Comparison of ENCODE assay signal across 9 mouse cellular contexts in the genomic region with DNA sequence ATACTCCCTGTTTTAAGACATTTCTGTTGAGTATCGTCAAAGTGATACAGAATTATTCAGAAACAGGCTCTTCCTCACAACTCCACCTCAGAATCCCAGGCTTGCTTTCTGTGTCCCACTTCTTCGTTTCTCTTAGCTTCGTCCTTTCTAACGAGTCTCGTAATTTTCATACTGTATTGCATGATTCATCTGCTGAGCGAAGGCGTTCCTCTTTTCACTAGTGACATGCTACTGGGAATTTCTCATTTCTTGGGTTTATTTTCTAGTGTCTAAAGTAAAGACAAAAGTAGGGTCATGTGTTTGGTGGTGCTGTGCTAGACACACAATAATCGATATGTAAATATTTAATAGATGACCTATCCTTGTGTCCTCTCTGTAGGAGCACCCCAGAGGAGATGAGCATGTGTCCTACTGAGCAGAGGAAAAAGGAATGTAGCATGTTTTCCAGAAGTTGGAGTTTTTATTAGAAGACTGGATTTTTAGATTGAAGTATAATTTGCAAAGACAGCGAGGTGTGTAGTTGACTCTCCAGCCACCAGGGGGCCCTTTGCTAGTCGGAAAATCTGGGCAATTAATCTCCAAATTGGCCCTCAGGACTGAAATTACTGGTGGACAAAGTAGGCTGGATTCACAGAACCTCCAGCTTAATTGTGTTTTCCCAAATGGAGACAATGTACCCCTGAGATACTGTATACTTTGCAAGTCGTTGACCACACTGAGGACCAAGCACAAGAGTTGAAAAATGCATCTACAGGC. TPM values are rescaled to one million over a fixed set of nuclear protein-coding genes. Genes with fewer than 3 reads are reported as not detected.
DNase-seq lines count a peak whose midpoint lies in the region; ATAC-seq and TF ChIP-seq lines count a peak whose summit lies in the region.
"Had no signal": no experiment of that assay in that cellular context is flagged by ENCODE, and none has a peak within 500 bp of the region (broad histone marks: within the 10 kb centered on the region; RNA-seq: fewer than 3 reads in every experiment).

No protein-coding gene starts in this region.

- H3K9me3 ChIP-seq in kidney, embryonic 16.5 days (ENCODE audit: low read length): no peaks in the 10 kb centered on the region
- H3K9me3 ChIP-seq in forebrain, embryonic 15.5 days: no peaks in the 10 kb centered on the region
- H3K9me3 ChIP-seq: limb, embryonic 15.5 days had no signal

- ATAC-seq in kidney, embryonic 16.5 days (ENCODE audit: low FRiP score, low TSS enrichment): no peak
- ATAC-seq in forebrain, embryonic 15.5 days (replicated peaks): no peak

- TF ChIP-seq POLR2A in lung, adult 2 months (IDR thresholded peaks at IDR 0.05; ENCODE audit: borderline replicate concordance, extremely low read depth, low read depth, low read length): no peak

- no peaks in the 10 kb centered on the region for H3K36me3 ChIP-seq in kidney, embryonic 16.5 days (ENCODE audit: insufficient read depth, low read length)
- no peaks in the 10 kb centered on the region for H3K36me3 ChIP-seq in forebrain, embryonic 15.5 days
- H3K36me3 ChIP-seq: limb, embryonic 15.5 days had no signal

- no peak overlapping the region for H3K9ac ChIP-seq in kidney, embryonic 16.5 days (replicated peaks; ENCODE audit: low read length)
- no peak overlapping the region for H3K9ac ChIP-seq in forebrain, embryonic 15.5 days (replicated peaks)
- H3K9ac ChIP-seq: limb, embryonic 15.5 days had no signal

- WGBS in kidney, embryonic 16.5 days: 77% methylated on average over 11 of the region's 11 CpGs
- 71% methylated on average over 11 of the region's 11 CpGs for WGBS in lung, adult 2 months
- WGBS in forebrain, embryonic 15.5 days: 73% methylated on average over 11 of the region's 11 CpGs

- H3K4me3 ChIP-seq in kidney, embryonic 16.5 days (ENCODE audit: low read length): no peak overlapping the region
- no peak overlapping the region for H3K4me3 ChIP-seq in lung, adult 2 months (replicated peaks; ENCODE audit: extremely low read depth, low read depth, low read length)
- no peak overlapping the region for H3K4me3 ChIP-seq in forebrain, embryonic 15.5 days
- H3K4me3 ChIP-seq: limb, embryonic 15.5 days had no signal

- H3K27me3 ChIP-seq in kidney, embryonic 16.5 days (ENCODE audit: insufficient read depth, low read length): no peaks in the 10 kb centered on the region
- H3K27me3 ChIP-seq in forebrain, embryonic 15.5 days: no peaks in the 10 kb centered on the region
- H3K27me3 ChIP-seq: limb, embryonic 15.5 days had no signal

- peak; percentile 66 for TF ChIP-seq CTCF in lung, adult 2 months (IDR thresholded peaks at IDR 0.05; ENCODE audit: insufficient read depth, low read length)

- H3K4me2 ChIP-seq in kidney, embryonic 16.5 days (replicated peaks; ENCODE audit: low read depth, low read length): no peak overlapping the region
- H3K4me2 ChIP-seq in forebrain, embryonic 15.5 days (replicated peaks): no peak overlapping the region
- H3K4me2 ChIP-seq: limb, embryonic 15.5 days had no signal

- H3K27ac ChIP-seq in kidney, embryonic 16.5 days (ENCODE audit: low read length): no peak overlapping the region
- H3K27ac ChIP-seq in forebrain, embryonic 15.5 days (replicated peaks): no peak overlapping the region
- H3K27ac ChIP-seq: limb, embryonic 15.5 days had no signal

- intact Hi-C loops in left cerebral cortex, postnatal 36 days (cut with DNase I): loop anchor here (5.0 kb wide), 1 partner anchor 126 kb away; no protein-coding TSS in a partner anchor

- H3K4me1 ChIP-seq in kidney, embryonic 16.5 days (ENCODE audit: insufficient read depth, low read length): peaks cover 4% of the 10 kb centered on the region; the same call in 1 of the 2 replicates
- peaks cover 3% of the 10 kb centered on the region; the same call in 1 of the 2 replicates for H3K4me1 ChIP-seq in lung, adult 2 months (ENCODE audit: control insufficient read depth, insufficient read depth, low read length)
- H3K4me1 ChIP-seq in forebrain, embryonic 15.5 days: no peaks in the 10 kb centered on the region
- H3K4me1 ChIP-seq: limb, embryonic 15.5 days had no signal

- DNase-seq in kidney, adult 9 months: peak; percentile 66
- DNase-seq in CD4-positive helper T cell, adult 2 months (ENCODE audit: low read depth, low spot score): peak; percentile 45
- DNase-seq in NIH3T3 (ENCODE audit: low read depth): peak; percentile 61
- DNase-seq in cerebellum, postnatal 25 days: peak; percentile 72 to 81
- peak; percentile 65 for DNase-seq in lung, adult 2 months
- DNase-seq in left cerebral cortex, postnatal 36 days (ENCODE audit: low spot score in 2 of 2): no peak

RNA-seq across cellular contexts. Expression of gene Mbnl2, which starts 11.9 kb away (rescaled TPM):
- polyA plus RNA-seq in kidney, embryonic 16.5 days (2015; fragmentation: Nextera tagmentation; extraction: Ambion mirVana): 103 and 106 TPM in 2 replicates
- polyA plus RNA-seq in lung, adult 2 months (2012; rRNA removed): 121 and 130 TPM in 2 replicates
- total RNA-seq in left cerebral cortex, postnatal 36 days (2021): 100 to 1,000 TPM; 223 to 270 TPM
- 22.2 TPM in 2 replicates for polyA plus RNA-seq in forebrain, embryonic 15.5 days (2015; fragmentation: Nextera tagmentation; extraction: Ambion mirVana)

Comparison
In these comparisons a context has a peak if more than half of its experiments do, and no peak if none do; other contexts are left out.
1. DNase-seq: peak in kidney, adult 9 months (single experiment), CD4-positive helper T cell, adult 2 months (single experiment), NIH3T3 (single experiment), cerebellum, postnatal 25 days (2 of 2) and lung, adult 2 months (single experiment); none in left cerebral cortex, postnatal 36 days (0 of 2).